Mouse (Mus musculus) heart, embryonic 15.5 days (tissue): ENCODE results near the gene C1ra. TPM values are rescaled to one million over a fixed set of nuclear protein-coding genes. Genes with fewer than 3 reads are reported as not detected.

Source experiments
- ATAC-seq: fragments of 200-750 bp; cut with Nextera tagmentation; replicated peaks from 2 replicates; pipeline ENCODE4 v1.8.0; 2017; ENCODE audit warnings: low read depth, moderate TSS enrichment; ENCODE audit not compliant: insufficient number of reproducible peaks, insufficient read depth, low FRiP score
- H3K27ac ChIP-seq: fragments of 300-500 bp; sonication (generic); 2 replicates; pipeline ENCODE4 v1.5.1; 2015; ENCODE audit warnings: mild to moderate bottlenecking, inconsistent platforms
- H3K27me3 ChIP-seq: fragments of 300-500 bp; sonication (generic); 2 replicates; pipeline ENCODE4 v1.6.1; 2015; ENCODE audit warnings: inconsistent platforms
- H3K36me3 ChIP-seq: fragments of 300-500 bp; sonication (generic); 2 replicates; pipeline ENCODE4 v1.6.1; 2015; ENCODE audit warnings: mild to moderate bottlenecking, inconsistent platforms
- H3K4me1 ChIP-seq: fragments of 300-500 bp; sonication (generic); replicated peaks from 2 replicates; pipeline ENCODE4 v1.6.1; 2015; ENCODE audit warnings: inconsistent platforms
- H3K4me2 ChIP-seq: fragments of 300-500 bp; sonication (generic); 2 replicates; pipeline ENCODE4 v1.6.1; 2015; ENCODE audit warnings: inconsistent platforms, mild to moderate bottlenecking, moderate library complexity
- H3K4me3 ChIP-seq: fragments of 300-500 bp; sonication (generic); 2 replicates; pipeline ENCODE4 v1.5.1; 2015; ENCODE audit warnings: mild to moderate bottlenecking, inconsistent platforms
- H3K9ac ChIP-seq: fragments of 300-500 bp; sonication (generic); 2 replicates; pipeline ENCODE4 v1.6.1; 2015; ENCODE audit warnings: mild to moderate bottlenecking, inconsistent platforms
- H3K9me3 ChIP-seq: fragments of 300-500 bp; sonication (generic); replicated peaks from 2 replicates; pipeline ENCODE4 v1.6.1; 2016; ENCODE audit warnings: inconsistent platforms
- WGBS: fragments of 180-500 bp; shearing (Covaris S2); methylation state at CpG from one replicate; pipeline ENCODE4 v1.1.7; 2015; ENCODE audit warnings: mixed read lengths; 5-methylcytosine and 5-hydroxymethylcytosine counted together
- polyA plus RNA-seq: library from polyadenylated mRNA; unstranded; fragments of >200 nt; fragmentation: Nextera tagmentation; extraction: Ambion mirVana; gene quantifications from 2 replicates; pipeline ENCODE4 v1.2.1, GENCODE M21; 2015

C1ra gene
- polyA plus RNA-seq, 1 experiment from 2014 or later = 1.5 TPM

- H3K27me3 ChIP-seq = no peaks in the 10 kb centered on the region
- no peaks in the 10 kb centered on the region for H3K9me3 ChIP-seq
- H3K27ac ChIP-seq = no peak overlapping the region
- no peak overlapping the region for H3K9ac ChIP-seq
- no peak for ATAC-seq
- no peak overlapping the region for H3K4me2 ChIP-seq
- no peak overlapping the region for H3K4me3 ChIP-seq
- no peaks in the 10 kb centered on the region for H3K36me3 ChIP-seq
- no peaks in the 10 kb centered on the region for H3K4me1 ChIP-seq
- 37% methylated on average over 2 of the region's 2 CpGs for WGBS
Measured at GRCm38 (mm10) chr6:124487509-124487908, 24.7 kb upstream of the C1ra start.

- H3K9ac ChIP-seq = no peak overlapping the region
- no peaks in the 10 kb centered on the region for H3K27me3 ChIP-seq
- WGBS = 79% methylated on average over 4 of the region's 4 CpGs
- peaks cover 3% of the 10 kb centered on the region; the same call in 1 of the 2 replicates for H3K4me1 ChIP-seq
- no peak for ATAC-seq
- H3K36me3 ChIP-seq = no peaks in the 10 kb centered on the region
- no peak overlapping the region for H3K27ac ChIP-seq
- H3K4me3 ChIP-seq = no peak overlapping the region
- no peaks in the 10 kb centered on the region for H3K9me3 ChIP-seq
- H3K4me2 ChIP-seq = no peak overlapping the region
Measured at GRCm38 (mm10) chr6:124488952-124489351, 23.3 kb upstream of the C1ra start.

- Histone ChIP-seq H3K27me3 (no peaks in the 10 kb centered on the region), H3K27ac (no peak overlapping the region), H3K4me2 (no peak overlapping the region), H3K4me3 (no peak overlapping the region), H3K4me1 (peaks cover 3% of the 10 kb centered on the region; the same call in 1 of the 2 replicates), H3K9ac (no peak overlapping the region), H3K36me3 (no peaks in the 10 kb centered on the region), H3K9me3 (no peaks in the 10 kb centered on the region)
- WGBS = 66% methylated on average over 6 of the region's 6 CpGs
- no peak for ATAC-seq
Measured at GRCm38 (mm10) chr6:124491427-124491826, 20.8 kb upstream of the C1ra start.

GRCm38 (mm10) chr6:124492842-124493561 lies 19.2 kb upstream of the C1ra start, which contains the start of gene C1rl:
C1rl (plus strand) TSS chr6:124493113.
- Histone ChIP-seq H3K27me3 (no peaks in the 10 kb centered on the region), H3K4me3 (no peak within 1 kb of the TSS), H3K9ac (no peak within 1 kb of the TSS), H3K4me1 (peaks cover 3% of the 10 kb centered on the region; the same call in 1 of the 2 replicates), H3K36me3 (no peaks in the 10 kb centered on the region), H3K27ac (no peak within 1 kb of the TSS), H3K4me2 (no peak within 1 kb of the TSS), H3K9me3 (no peaks in the 10 kb centered on the region)
- WGBS = 33% methylated on average over 3 of the region's 4 CpGs
- peak; percentile 73 for ATAC-seq

- no peak overlapping the region for H3K9ac ChIP-seq
- H3K4me1 ChIP-seq = peaks cover 3% of the 10 kb centered on the region; the same call in 1 of the 2 replicates
- WGBS = 60% methylated on average over 5 of the region's 5 CpGs
- H3K9me3 ChIP-seq = no peaks in the 10 kb centered on the region
- no peak overlapping the region for H3K4me3 ChIP-seq
- H3K36me3 ChIP-seq = no peaks in the 10 kb centered on the region
- H3K27me3 ChIP-seq = no peaks in the 10 kb centered on the region
- no peak overlapping the region for H3K27ac ChIP-seq
- H3K4me2 ChIP-seq = no peak overlapping the region
- ATAC-seq = no peak
Measured at GRCm38 (mm10) chr6:124493886-124494285, 18.3 kb upstream of the C1ra start.

GRCm38 (mm10) chr6:124496054-124496453 lies 16.2 kb upstream of the C1ra start:
- Histone ChIP-seq H3K27ac (no peak overlapping the region), H3K4me3 (no peak overlapping the region), H3K9me3 (no peaks in the 10 kb centered on the region), H3K27me3 (no peaks in the 10 kb centered on the region), H3K9ac (no peak overlapping the region), H3K4me2 (no peak overlapping the region), H3K4me1 (peaks cover 3% of the 10 kb centered on the region; the same call in 1 of the 2 replicates), H3K36me3 (no peaks in the 10 kb centered on the region)
- no peak for ATAC-seq
- 81% methylated on average over 5 of the region's 5 CpGs for WGBS

GRCm38 (mm10) chr6:124499914-124500566 lies 12.2 kb upstream of the C1ra start:
- no peaks in the 10 kb centered on the region for H3K36me3 ChIP-seq
- no peaks in the 10 kb centered on the region for H3K9me3 ChIP-seq
- no peak overlapping the region for H3K9ac ChIP-seq
- H3K4me3 ChIP-seq = no peak overlapping the region
- H3K27me3 ChIP-seq = no peaks in the 10 kb centered on the region
- no peak overlapping the region for H3K4me2 ChIP-seq
- H3K4me1 ChIP-seq = no peaks in the 10 kb centered on the region
- ATAC-seq = no peak
- 44% methylated on average over 10 of the region's 10 CpGs for WGBS
- H3K27ac ChIP-seq = no peak overlapping the region

- Histone ChIP-seq H3K4me2 (no peak overlapping the region), H3K36me3 (no peaks in the 10 kb centered on the region), H3K4me1 (no peaks in the 10 kb centered on the region), H3K27me3 (no peaks in the 10 kb centered on the region), H3K4me3 (no peak overlapping the region), H3K27ac (no peak overlapping the region), H3K9me3 (no peaks in the 10 kb centered on the region), H3K9ac (no peak overlapping the region)
- WGBS = 74% methylated on average over 4 of the region's 4 CpGs
- no peak for ATAC-seq
Measured at GRCm38 (mm10) chr6:124501473-124501872, 10.7 kb upstream of the C1ra start.

GRCm38 (mm10) chr6:124502021-124502420 lies 10.2 kb upstream of the C1ra start:
- Histone ChIP-seq H3K27me3 (no peaks in the 10 kb centered on the region), H3K9ac (no peak overlapping the region), H3K9me3 (no peaks in the 10 kb centered on the region), H3K4me1 (no peaks in the 10 kb centered on the region), H3K4me3 (no peak overlapping the region), H3K4me2 (no peak overlapping the region), H3K36me3 (no peaks in the 10 kb centered on the region), H3K27ac (no peak overlapping the region)
- 78% methylated on average over 5 of the region's 5 CpGs for WGBS
- ATAC-seq = no peak

GRCm38 (mm10) chr6:124505028-124505427 lies 7.2 kb upstream of the C1ra start:
- Histone ChIP-seq H3K4me1 (no peaks in the 10 kb centered on the region), H3K9me3 (no peaks in the 10 kb centered on the region), H3K4me3 (no peak overlapping the region), H3K27me3 (no peaks in the 10 kb centered on the region), H3K27ac (no peak overlapping the region), H3K36me3 (no peaks in the 10 kb centered on the region), H3K4me2 (no peak overlapping the region), H3K9ac (no peak overlapping the region)
- no peak for ATAC-seq
- 60% methylated on average over 4 of the region's 4 CpGs for WGBS

- H3K9ac ChIP-seq = no peak overlapping the region
- H3K27ac ChIP-seq = no peak overlapping the region
- H3K36me3 ChIP-seq = no peaks in the 10 kb centered on the region
- no peak for ATAC-seq
- no peaks in the 10 kb centered on the region for H3K27me3 ChIP-seq
- no peaks in the 10 kb centered on the region for H3K9me3 ChIP-seq
- 77% methylated on average over 6 of the region's 6 CpGs for WGBS
- no peak overlapping the region for H3K4me2 ChIP-seq
- no peak overlapping the region for H3K4me3 ChIP-seq
- H3K4me1 ChIP-seq = no peaks in the 10 kb centered on the region
Measured at GRCm38 (mm10) chr6:124506991-124507390, 5.2 kb upstream of the C1ra start.

GRCm38 (mm10) chr6:124508292-124508691 lies 3.9 kb upstream of the C1ra start:
- no peaks in the 10 kb centered on the region for H3K27me3 ChIP-seq
- ATAC-seq = no peak
- WGBS = 56% methylated on average over 10 of the region's 10 CpGs

More at GRCm38 (mm10) chr6:124508292-124508691, 3.9 kb upstream of the C1ra start:
- no peaks in the 10 kb centered on the region for H3K9me3 ChIP-seq
- H3K4me1 ChIP-seq = no peaks in the 10 kb centered on the region
- H3K9ac ChIP-seq = no peak overlapping the region
- no peak overlapping the region for H3K4me3 ChIP-seq
- H3K4me2 ChIP-seq = no peak overlapping the region
- no peak overlapping the region for H3K27ac ChIP-seq
- H3K36me3 ChIP-seq = no peaks in the 10 kb centered on the region
